Mouse (Mus musculus): ENCODE results near the gene Gstt4. TPM values are rescaled to one million over a fixed set of nuclear protein-coding genes. Genes with fewer than 3 reads are reported as not detected.
"Not testable (repeated sequence)": the region's sequence is repeated elsewhere in the genome, so short reads cannot be mapped to it uniquely, and the experiment has no call there.

The Gstt4 gene
- not detected for polyA plus RNA-seq (2012; fragmentation: generic; extraction: Trizol)
- long read RNA-seq, experiment 1: 0 reads
- long read RNA-seq, experiment 2: 0 reads

- TF ChIP-seq MYOG (IDR thresholded peaks at IDR 0.05; ENCODE audit: control insufficient read depth, extremely low read depth, insufficient read length) (no peak), MAX (IDR thresholded peaks at IDR 0.05) (no peak), CTCF (IDR thresholded peaks at IDR 0.05; ENCODE audit: control insufficient read depth, insufficient read depth, insufficient read length) (no peak), CEBPB (IDR thresholded peaks at IDR 0.05; ENCODE audit: low read depth) (no peak), MYOD1 (IDR thresholded peaks at IDR 0.05; ENCODE audit: control insufficient read depth, insufficient read length, low read depth) (no peak), FOSL1 (IDR thresholded peaks at IDR 0.05; ENCODE audit: insufficient read depth, low read length, poor library complexity, severe bottlenecking) (no peak), USF1 (IDR thresholded peaks at IDR 0.05; ENCODE audit: low read depth) (no peak)
- no peak within 1 kb of the TSS for H3K4me3 ChIP-seq (ENCODE audit: insufficient read depth, poor library complexity, severe bottlenecking)
- no peaks in the 10 kb centered on the region for H3K79me2 ChIP-seq (ENCODE audit: control insufficient read depth, insufficient read depth)
- no peak within 1 kb of the TSS for H3ac ChIP-seq (ENCODE audit: control insufficient read depth, insufficient read length, low read depth)
- no peaks in the 10 kb centered on the region for H3K79me3 ChIP-seq (ENCODE audit: low read depth)
- H3K27me3 ChIP-seq (ENCODE audit: control insufficient read depth, insufficient read depth, insufficient read length): no peaks in the 10 kb centered on the region
- no peaks in the 10 kb centered on the region for H3K36me3 ChIP-seq (ENCODE audit: control insufficient read depth, insufficient read depth)
Measured at GRCm38 (mm10) chr10:75822443-75822842, at the start of gene Gstt4. Gene Gstt4, minus strand, starts transcription at chr10:75822543.

GRCm38 (mm10) chr10:75861587-75861986, 39.2 kb upstream of the Gstt4 start:
- Histone ChIP-seq H3ac (ENCODE audit: control insufficient read depth, insufficient read length, low read depth) (no peak overlapping the region), H3K79me2 (ENCODE audit: control insufficient read depth, insufficient read depth) (peaks cover 28% of the 10 kb centered on the region), H3K79me3 (ENCODE audit: low read depth) (peaks cover 14% of the 10 kb centered on the region), H3K36me3 (ENCODE audit: control insufficient read depth, insufficient read depth) (peaks cover 20% of the 10 kb centered on the region), H3K4me3 (ENCODE audit: insufficient read depth, poor library complexity, severe bottlenecking) (no peak overlapping the region), H3K27me3 (ENCODE audit: control insufficient read depth, insufficient read depth, insufficient read length) (no peaks in the 10 kb centered on the region)
- TF ChIP-seq FOSL1 (IDR thresholded peaks at IDR 0.05; ENCODE audit: insufficient read depth, low read length, poor library complexity, severe bottlenecking) (no peak), MYOG (IDR thresholded peaks at IDR 0.05; ENCODE audit: control insufficient read depth, extremely low read depth, insufficient read length) (no peak), MAX (IDR thresholded peaks at IDR 0.05) (no peak), CTCF (IDR thresholded peaks at IDR 0.05; ENCODE audit: control insufficient read depth, insufficient read depth, insufficient read length) (no peak), MYOD1 (IDR thresholded peaks at IDR 0.05; ENCODE audit: control insufficient read depth, insufficient read length, low read depth) (no peak), USF1 (IDR thresholded peaks at IDR 0.05; ENCODE audit: low read depth) (no peak), CEBPB (IDR thresholded peaks at IDR 0.05; ENCODE audit: low read depth) (no peak)

GRCm38 (mm10) chr10:75860746-75861145, 38.4 kb upstream of the Gstt4 start:
- peaks cover 28% of the 10 kb centered on the region for H3K79me2 ChIP-seq (ENCODE audit: control insufficient read depth, insufficient read depth)
- H3K36me3 ChIP-seq (ENCODE audit: control insufficient read depth, insufficient read depth): peaks cover 22% of the 10 kb centered on the region
- no peak overlapping the region for H3K4me3 ChIP-seq (ENCODE audit: insufficient read depth, poor library complexity, severe bottlenecking)
- TF ChIP-seq MYOG (IDR thresholded peaks at IDR 0.05; ENCODE audit: control insufficient read depth, extremely low read depth, insufficient read length) (no peak), CEBPB (IDR thresholded peaks at IDR 0.05; ENCODE audit: low read depth) (no peak), MAX (IDR thresholded peaks at IDR 0.05) (no peak), FOSL1 (IDR thresholded peaks at IDR 0.05; ENCODE audit: insufficient read depth, low read length, poor library complexity, severe bottlenecking) (no peak), CTCF (IDR thresholded peaks at IDR 0.05; ENCODE audit: control insufficient read depth, insufficient read depth, insufficient read length) (no peak), MYOD1 (IDR thresholded peaks at IDR 0.05; ENCODE audit: control insufficient read depth, insufficient read length, low read depth) (no peak), USF1 (IDR thresholded peaks at IDR 0.05; ENCODE audit: low read depth) (no peak)
- H3K79me3 ChIP-seq (ENCODE audit: low read depth): peaks cover 14% of the 10 kb centered on the region
- no peak overlapping the region for H3ac ChIP-seq (ENCODE audit: control insufficient read depth, insufficient read length, low read depth)
- H3K27me3 ChIP-seq (ENCODE audit: control insufficient read depth, insufficient read depth, insufficient read length): no peaks in the 10 kb centered on the region

- peak; percentile 42 for TF ChIP-seq MAX (IDR thresholded peaks at IDR 0.05)
- peak within 1 kb of the TSS; percentile 83 for H3K4me3 ChIP-seq (ENCODE audit: insufficient read depth, poor library complexity, severe bottlenecking)
Measured at GRCm38 (mm10) chr10:75859786-75860470, 37.6 kb upstream of the Gstt4 start, which contains the start of gene Mif. Gene Mif, minus strand, starts transcription at chr10:75860240.

GRCm38 (mm10) chr10:75859107-75859746, 36.9 kb upstream of the Gstt4 start:
- Histone ChIP-seq H3K36me3 (ENCODE audit: control insufficient read depth, insufficient read depth) (peaks cover 22% of the 10 kb centered on the region), H3K27me3 (ENCODE audit: control insufficient read depth, insufficient read depth, insufficient read length) (no peaks in the 10 kb centered on the region), H3K79me3 (ENCODE audit: low read depth) (peaks cover 14% of the 10 kb centered on the region), H3K79me2 (ENCODE audit: control insufficient read depth, insufficient read depth) (peaks cover 28% of the 10 kb centered on the region), H3ac (ENCODE audit: control insufficient read depth, insufficient read length, low read depth) (peak overlapping the region; percentile 67), H3K4me3 (ENCODE audit: insufficient read depth, poor library complexity, severe bottlenecking) (peak overlapping the region; percentile 83)
- TF ChIP-seq MAX (IDR thresholded peaks at IDR 0.05): no peak

More at GRCm38 (mm10) chr10:75859786-75860470, 37.6 kb upstream of the Gstt4 start, which contains the start of gene Mif:
- H3K79me2 ChIP-seq (ENCODE audit: control insufficient read depth, insufficient read depth): peaks cover 28% of the 10 kb centered on the region
- not testable (repeated sequence) for H3K27me3 ChIP-seq (ENCODE audit: control insufficient read depth, insufficient read depth, insufficient read length)
- H3K36me3 ChIP-seq (ENCODE audit: control insufficient read depth, insufficient read depth): peaks cover 22% of the 10 kb centered on the region
- peaks cover 14% of the 10 kb centered on the region for H3K79me3 ChIP-seq (ENCODE audit: low read depth)
- peak within 1 kb of the TSS; percentile 71 for H3ac ChIP-seq (ENCODE audit: control insufficient read depth, insufficient read length, low read depth)

GRCm38 (mm10) chr10:75857598-75857997, 35.3 kb upstream of the Gstt4 start:
- H3K36me3 ChIP-seq (ENCODE audit: control insufficient read depth, insufficient read depth): peaks cover 22% of the 10 kb centered on the region
- no peaks in the 10 kb centered on the region for H3K27me3 ChIP-seq (ENCODE audit: control insufficient read depth, insufficient read depth, insufficient read length)
- H3ac ChIP-seq (ENCODE audit: control insufficient read depth, insufficient read length, low read depth): no peak overlapping the region
- peaks cover 28% of the 10 kb centered on the region for H3K79me2 ChIP-seq (ENCODE audit: control insufficient read depth, insufficient read depth)
- H3K4me3 ChIP-seq (ENCODE audit: insufficient read depth, poor library complexity, severe bottlenecking): no peak overlapping the region
- no peak for TF ChIP-seq MYOD1 (IDR thresholded peaks at IDR 0.05; ENCODE audit: control insufficient read depth, insufficient read length, low read depth)
- peaks cover 14% of the 10 kb centered on the region for H3K79me3 ChIP-seq (ENCODE audit: low read depth)

All from C2C12 (cell line).